Mouse (Mus musculus) urinary bladder, postnatal 14 days (tissue): ENCODE measurements around the gene Slc9a9.
"Not testable (repeated sequence)": the region's sequence is repeated elsewhere in the genome, so short reads cannot be mapped to it uniquely, and the experiment has no call there.

Experiments
- DNase-seq: peaks from one replicate; pipeline ENCODE4 v3.0.0; 2021; ENCODE audit warnings: low spot score

Slc9a9 gene

DNA sequence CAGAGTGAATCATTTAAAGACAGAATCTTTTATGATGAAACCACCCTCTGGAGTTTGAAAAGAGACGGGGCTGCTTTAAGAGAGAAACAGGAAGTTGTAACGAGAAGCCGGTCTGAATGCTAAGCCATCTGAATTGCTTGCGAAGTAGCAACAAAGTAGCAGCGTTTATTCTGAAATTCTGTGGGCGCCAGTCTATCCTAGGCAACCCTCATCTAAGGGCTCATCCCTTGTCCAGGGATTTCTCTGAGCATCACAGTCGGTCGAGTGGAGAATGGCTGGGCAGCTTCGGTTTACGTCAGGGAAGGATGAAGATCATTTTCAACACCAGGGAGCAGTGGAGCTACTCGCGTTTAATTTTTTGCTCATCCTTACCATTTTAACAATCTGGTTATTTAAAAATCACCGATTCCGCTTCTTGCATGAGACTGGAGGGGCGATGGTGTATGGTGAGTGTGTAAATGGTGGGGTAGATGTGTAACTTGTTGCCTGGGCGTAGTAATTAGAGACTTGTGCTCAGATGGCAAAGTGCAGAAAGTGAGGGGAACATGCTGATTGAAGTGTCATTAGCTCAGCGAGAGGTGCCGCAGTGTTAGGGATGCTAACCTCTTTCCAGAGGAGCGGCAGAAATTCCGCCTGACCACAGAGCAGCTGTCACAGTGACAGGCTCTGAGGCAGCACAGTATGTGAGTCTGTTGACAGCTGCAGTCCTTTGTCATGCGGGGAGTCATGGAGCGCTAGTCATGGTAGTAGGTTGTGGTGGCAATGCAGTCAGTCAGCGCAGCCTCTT lies at the start of gene Slc9a9:
TSS of gene Slc9a9 (plus strand) at position 119 of the 787 bp plus-strand sequence.
- DNase-seq: peak; percentile 4

DNA sequence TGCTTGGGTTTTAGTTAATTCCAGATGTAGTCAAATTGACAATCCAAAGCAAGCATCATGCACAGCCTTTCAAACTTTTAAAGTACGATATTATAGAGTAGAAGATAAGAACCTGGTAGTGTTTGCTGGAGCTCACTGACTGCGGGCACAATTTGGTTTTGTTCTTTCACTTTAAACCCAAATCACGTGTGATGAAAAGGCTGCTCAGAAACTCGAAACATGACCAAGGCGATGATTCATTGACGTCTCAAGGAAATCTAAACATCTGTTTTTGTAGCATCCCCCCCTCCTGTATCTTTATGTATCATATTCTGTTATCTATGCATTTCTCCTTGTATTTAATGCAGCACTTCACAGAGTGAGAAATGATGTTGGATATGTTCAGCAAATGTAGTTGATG lies 49.4 kb upstream of the Slc9a9 start:
- DNase-seq: no peak

DNA sequence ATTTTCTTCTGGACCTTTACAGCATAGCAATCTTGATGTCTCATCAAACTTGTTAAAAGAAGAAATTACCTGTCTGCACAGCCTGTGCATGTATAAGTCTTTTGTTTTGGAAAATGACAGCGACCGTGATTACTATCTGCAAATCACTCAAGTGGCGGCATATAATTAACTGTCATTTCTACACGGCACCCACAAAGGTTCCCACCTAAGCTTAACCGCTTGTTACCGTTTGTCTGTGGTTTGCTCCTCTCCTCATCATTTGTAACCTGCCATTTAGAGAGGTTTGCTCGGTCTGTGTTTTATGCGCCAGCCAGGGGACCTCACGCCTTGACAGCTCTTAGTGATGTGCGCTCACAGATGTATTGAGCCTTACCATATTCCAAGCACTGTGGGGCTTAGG lies 48.9 kb upstream of the Slc9a9 start:
- no peak for DNase-seq

DNA sequence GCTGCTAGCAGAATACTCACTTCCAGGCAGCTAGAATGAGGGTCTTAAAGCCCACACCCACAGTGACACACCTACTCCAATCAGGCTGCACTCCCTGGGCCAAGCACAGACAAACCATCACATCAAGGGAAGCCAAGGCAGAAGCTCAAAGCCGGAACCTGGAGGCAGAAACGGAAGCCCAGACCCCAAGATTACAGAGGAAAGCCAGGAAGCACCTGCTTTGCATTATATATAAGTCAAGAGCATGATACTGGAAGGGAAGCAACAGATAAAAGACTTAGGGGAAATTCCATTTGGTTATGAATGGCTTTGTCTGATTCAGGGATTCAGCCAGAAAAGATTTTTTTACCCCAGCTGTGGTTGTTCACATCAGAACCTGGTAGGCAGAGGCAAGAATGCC lies 47.8 kb upstream of the Slc9a9 start:
- no peak for DNase-seq

DNA sequence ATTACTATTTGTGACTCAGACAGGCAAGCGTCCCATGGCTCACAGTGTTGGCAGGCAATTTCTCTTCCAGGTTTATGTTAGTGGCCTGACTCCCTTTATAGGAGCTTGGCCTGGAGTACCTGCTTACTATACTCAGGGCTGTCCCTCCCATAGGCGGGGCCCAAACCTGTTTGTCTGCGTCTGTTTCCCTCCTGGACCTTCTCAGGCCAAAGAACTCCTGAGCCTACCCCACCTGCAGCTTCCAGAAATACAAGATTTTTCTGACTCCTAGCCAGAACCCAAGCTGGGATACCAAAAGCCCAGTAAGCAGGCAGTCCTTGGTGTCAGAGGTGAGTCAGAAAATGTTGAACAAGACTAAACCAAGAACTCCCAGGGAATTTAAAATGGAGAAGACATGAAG lies 43.0 kb upstream of the Slc9a9 start:
- DNase-seq: peak; percentile 40

DNA sequence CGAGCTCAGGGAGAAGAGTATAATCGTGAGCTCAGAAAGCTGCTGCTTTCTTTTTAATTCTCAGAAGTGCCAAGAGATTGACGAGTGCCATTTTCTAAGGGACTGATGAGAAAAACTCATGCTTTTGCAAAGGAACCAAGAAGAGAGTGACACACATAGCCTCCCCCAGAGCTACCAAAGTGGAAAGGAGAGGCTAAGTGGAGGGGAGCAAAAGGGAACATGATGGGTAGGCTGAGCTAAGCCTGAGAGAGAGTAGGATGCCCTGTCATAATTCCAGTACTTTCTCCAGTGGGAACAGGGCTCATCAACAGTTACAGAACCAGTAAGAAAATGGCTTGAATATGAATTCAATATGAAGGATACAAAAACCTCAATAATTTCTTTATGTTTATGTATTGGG lies 40.8 kb upstream of the Slc9a9 start:
- no peak for DNase-seq

DNA sequence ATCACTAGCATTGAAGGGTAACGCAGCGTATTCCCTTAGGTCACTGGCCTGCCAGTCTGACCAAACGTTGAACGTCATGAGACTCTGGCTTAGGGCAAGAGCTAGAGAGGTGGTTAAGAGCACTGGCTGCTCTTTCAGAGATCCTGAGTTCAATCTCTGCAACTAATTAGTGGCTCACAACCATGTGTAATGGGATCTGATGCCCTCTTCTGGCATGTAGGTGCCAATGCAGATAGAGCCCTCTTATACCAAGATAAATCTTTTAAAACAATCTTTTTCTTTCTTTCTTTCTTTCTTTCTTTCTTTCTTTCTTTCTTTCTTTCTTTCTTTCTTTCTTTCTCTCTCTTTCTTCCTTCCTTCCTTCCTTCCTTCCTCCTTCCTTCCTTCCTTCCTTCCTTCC lies 35.4 kb upstream of the Slc9a9 start:
- DNase-seq: not testable (repeated sequence)

DNA sequence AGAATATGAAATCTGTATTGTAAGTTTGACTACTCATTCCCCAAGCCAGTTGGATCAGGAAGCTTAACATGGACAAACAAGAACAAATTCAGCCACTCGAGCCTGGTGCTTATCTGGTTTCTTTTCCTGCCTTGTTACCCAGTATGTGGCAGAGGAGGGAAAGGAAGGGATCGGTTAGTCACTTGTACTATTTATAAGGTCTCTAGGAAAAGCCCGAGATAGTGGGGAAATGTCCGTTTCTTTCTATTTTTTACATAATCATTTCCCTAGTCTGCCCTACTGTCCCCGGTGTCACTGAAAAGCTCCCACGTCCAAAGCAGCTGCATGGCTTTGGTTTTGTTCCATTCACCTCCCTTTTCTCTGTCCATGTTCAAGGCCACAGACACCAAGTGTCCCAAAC lies 24.1 kb upstream of the Slc9a9 start:
- DNase-seq: no peak

DNA sequence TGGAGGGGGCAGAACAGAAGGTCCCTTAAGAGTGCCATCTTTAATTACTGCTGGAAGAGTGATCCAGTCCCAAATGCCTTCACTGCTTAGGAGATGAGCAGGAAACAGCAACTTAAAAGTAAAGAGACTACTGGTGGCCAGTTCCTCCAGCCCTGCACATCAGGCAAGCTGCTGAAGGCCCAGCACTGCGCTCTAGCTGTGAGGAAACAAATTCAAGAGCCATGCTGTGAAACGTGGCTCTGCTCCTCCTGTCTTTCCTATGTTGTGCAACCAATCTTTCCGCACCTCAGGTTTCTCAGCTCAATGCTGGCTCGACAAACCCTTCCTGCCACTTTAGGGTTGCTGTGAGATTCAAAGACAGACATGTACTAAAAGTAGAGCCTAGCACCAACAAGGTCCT lies 22.3 kb upstream of the Slc9a9 start:
- DNase-seq: no peak

DNA sequence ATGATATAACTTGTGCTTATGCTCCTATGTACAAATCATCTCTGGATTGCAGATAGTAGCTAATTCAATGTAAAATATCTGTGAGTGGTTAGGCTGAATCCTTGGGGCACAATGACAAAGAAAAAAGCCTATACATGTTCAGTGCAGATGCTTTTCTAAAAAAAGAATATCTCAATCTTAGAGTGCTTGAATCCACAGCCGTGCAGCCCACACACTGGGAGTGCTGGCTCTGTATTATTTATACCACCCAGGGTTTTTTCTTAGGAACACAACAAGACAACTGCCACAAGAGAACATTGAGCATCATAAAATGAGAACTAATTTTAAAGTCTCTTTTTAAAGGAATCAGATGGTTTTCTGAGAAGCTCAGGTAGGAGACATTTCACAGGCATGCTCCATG lies 19.7 kb upstream of the Slc9a9 start:
- DNase-seq: no peak

DNA sequence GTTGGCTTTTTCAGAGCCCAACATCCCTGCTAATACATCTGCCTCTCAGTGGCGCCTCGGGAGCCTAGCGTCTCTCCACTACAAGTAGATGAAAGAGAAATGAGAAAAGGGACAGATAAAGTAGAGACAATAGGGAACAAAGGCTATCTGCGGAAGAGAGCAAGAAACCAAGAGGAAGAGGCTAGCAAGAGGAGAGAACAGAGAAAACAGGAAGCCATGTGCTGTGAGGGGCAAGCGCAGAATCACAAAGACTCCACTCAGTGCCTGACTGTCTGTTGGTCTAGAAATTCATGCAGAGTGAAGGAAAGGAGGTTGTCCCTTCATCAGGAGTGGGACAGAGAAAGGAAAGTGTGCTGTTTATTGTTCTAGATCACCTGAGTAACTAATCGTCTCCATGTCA lies 16.5 kb upstream of the Slc9a9 start:
- no peak for DNase-seq

DNA sequence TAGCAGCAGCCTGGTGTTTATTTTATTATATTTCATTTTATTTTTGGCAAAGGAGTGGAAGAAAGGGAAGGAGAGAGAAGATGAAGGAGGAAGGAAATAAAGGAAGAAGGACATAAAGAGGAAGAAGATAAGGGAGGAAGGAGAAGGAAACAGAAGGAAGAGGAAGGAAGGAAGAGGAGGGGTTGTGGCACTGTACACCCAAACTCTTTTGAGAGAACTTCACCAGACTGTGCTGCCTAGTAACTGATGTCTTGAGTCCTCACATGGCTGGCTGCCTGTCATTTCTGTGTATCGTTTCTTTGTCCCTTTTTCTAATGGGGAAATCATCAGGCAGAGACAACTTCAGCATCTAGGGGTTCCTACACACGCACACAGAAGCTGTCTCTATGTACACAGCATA lies 15.9 kb upstream of the Slc9a9 start:
- no peak for DNase-seq

DNA sequence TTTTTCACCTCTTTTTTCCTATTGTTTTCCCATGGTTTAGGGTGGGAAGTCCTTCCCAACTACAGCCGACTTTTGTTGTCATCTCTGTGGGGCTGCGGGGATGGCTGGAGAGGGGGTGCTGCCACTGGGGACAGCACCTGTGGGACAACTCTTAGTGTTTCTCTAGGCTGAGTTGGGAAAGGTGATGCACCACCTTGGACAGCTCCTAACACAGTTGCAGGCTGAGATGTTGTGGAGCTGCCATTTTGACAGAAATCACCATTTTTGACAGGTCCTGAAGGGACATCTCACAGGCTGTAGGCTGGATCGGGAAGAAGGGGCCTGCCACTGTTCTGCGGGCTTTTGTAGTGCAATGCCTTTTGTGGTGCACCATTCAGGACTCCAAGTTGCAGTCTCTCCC lies 13.4 kb upstream of the Slc9a9 start:
- no peak for DNase-seq

DNA sequence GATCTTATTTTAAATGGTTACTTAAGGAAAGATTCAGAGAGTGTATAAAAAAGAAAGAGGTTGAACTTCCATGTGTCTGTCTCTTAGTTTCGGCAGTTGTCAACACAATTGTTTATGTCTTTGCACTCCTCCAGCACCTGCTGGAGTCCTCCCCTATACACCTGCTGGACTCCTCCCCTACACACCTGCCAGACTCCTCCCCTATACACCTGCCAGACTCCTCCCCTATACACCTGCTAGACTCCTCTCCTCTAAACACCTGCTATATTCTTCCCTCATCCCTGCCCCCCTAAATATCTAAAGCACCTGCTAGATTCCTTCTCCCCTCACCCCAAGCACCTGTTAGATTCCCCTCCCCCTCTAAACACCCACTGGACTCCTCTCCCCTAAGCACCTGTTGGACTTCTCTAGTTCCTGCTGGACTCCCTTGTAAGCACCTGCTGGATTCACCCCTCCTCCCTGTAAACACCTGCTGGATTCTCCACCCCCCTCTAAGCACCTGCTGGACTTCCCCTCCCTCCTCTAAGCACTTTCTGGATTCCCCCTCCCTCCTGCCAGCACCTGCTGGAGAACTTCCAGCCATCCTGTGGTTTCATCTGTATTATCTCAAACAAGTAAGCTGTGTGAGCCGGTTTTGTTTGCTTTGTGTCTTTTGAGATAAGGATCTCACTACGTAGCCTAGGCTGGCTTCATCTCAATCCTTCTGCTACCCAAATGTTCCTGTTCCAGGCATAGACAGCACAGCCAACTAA lies 10.1 kb upstream of the Slc9a9 start:
- DNase-seq: peak; percentile 44

DNA sequence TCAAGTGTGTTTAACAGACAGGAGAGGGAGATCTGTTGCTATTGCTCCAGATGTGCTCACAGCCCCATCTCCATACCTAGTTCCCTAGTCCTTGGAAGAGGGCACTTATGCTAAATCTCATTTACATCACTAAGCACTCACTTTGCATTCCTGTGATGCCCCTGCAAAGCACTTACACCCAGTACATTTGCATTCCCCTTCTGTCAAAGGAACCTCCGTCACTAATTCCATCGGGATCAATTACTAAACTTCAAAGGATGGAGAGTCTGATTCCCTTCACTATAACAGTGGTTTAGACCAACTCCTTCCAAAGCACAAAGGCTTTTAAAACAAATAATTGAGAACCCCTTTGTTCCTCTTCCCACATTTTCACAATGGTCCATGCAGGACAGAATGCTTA lies 7.9 kb upstream of the Slc9a9 start:
- DNase-seq: no peak

DNA sequence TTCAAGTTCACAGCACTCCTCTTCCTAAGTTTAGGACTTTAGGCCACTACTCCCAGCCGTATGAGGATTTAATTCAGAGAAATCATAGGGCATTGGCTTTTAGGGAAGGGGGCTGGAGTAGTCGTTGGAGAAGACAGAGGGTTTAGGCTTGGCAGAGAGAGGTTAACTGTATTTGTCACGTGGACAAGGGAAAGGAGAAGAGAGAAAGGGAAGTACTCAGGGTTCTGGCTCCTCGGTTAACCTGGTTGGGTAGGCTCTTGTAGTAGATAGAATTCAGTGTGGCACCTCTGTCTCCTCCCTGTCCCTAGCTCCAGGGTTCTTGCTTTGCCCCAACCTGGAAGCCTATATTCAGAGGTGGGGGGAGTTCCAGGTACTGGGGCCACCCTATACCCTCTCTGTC lies 4.5 kb upstream of the Slc9a9 start:
- no peak for DNase-seq

DNA sequence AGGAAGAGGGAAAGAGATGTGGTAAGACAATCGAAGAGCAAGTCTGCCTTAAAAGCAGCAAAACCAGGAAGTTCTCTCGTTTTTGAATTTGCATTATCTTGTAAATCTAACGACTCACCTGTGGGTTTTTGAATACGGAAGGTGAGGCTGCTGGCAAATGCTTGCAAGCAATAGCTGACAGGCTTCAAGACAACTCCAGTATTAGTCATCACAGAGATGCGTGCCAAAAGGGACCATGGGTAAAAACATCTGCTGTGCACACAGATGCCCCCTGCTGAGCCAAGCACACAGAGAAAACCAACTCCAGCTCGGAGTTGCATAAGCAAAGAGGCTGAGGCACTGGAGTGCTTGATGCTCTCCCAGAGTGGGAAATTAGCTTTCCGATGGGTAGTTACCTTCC lies 1.1 kb upstream of the Slc9a9 start:
- peak; percentile 30 for DNase-seq

DNA sequence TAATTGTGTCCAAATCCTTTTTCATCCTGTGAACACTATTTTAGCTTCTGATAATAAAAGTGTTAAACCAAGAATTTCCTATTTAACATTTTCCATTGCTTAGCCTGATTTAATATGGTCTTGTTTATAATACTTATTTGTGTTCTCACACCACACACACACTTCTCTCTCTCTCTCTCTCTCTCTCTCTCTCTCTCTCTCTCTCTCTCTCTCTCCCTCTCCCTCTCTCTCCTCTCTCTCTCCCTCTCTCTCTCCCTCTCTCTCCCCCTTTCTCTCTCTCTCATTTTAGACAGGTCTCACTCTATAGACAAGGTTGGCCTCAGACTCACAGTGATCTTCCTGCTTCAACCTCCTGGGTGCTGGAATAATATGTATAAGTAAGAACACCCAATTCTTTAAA lies 995 bp downstream of the Slc9a9 start:
- no peak for DNase-seq

DNA sequence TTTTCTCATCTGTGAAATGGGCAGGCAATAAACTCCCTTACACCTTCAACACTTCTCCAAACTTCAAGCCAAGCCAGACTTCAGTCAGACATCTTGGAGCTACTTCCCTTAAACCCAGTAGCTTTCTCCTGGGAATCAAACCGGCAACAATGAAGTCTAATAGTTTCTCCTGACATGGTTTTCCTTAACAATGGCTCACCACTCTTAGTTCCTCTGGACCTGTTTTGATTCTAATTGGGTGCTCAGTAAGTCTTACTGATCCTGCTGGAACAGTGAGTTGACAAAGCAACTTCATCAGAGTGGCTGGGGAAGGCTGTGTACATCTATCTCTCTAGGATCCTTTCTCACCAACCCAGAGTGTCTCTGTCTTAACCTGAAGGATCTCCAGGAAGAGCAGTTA lies 5.0 kb downstream of the Slc9a9 start:
- DNase-seq: no peak

DNA sequence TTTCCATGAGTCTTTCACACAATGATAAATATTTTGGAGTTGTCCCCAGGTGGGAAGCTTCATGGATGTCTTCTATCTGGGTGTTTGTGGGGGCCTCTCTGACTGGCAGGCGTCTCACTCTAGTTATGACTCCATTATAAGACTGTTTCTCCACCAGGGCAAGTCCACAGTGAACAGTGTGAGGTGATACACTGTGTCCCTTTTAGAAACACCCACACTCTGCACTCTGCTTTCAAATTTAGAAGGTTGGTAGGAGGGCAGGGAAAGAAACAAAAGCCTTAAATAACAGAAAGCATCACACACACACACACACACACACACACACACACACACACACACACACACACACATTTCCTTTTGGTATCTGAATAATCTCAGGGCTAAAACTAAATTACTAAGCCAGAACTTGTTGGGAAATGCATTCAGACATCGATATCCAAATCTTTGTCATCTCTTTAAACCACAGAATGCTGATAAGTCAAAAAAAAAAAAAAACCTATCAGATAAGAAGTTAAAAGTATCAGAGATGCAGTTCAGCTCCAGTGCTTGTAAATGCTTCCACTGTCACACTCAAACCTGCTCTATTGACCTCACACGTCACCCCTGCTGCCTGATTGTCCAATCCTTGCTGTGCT lies 8.4 kb downstream of the Slc9a9 start:
- peak; percentile 39 for DNase-seq

DNA sequence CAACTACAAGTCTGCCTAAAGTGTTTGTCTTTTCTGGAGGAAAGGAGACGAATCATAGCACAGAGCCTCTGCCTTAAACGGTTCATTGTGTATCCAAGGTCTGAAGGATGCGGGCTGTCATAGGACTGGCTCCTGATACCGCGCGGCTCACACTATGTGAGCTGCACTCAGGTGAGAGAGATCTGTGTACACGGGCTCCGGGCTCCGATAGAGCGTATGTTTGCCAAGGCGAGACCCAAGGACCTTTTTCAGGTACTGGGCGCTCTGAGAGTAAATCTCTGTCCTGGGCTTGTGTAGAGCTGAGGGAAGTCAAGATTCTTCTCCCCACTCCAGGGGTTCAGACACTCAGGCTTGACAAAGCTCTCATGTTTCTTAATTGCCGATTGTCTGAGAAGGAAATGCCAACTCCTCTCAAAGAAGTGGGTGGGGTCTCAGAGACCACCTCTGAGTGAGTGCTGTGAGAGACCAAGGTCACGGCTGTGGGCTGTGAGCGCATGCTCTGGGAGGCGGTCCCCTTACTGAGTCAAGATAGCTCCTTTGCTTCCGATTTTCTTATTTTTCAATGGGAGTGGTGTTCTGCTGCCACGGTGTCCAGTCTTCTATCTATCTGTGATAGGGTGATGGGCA lies 10.9 kb downstream of the Slc9a9 start:
- no peak for DNase-seq

DNA sequence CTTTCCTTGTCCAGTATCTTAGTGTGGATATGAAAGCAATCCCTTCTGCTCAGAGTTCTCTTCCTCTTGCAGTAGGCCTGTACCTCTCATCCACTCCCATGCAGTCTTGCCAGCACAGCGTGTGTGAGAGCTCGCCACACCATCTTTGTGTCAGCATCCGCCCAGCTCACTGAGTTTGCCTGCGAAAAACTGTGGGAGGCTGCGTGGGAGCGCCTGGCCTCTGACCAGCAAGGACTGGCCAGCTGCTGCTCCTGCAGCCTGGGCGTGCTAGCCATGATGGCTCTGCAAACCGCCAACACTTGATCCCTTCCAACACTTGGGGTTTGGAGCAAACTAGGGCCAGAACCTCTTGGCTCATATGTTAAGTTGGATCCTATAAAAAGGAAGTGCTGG lies 11.4 kb downstream of the Slc9a9 start:
- DNase-seq: peak; percentile 53

DNA sequence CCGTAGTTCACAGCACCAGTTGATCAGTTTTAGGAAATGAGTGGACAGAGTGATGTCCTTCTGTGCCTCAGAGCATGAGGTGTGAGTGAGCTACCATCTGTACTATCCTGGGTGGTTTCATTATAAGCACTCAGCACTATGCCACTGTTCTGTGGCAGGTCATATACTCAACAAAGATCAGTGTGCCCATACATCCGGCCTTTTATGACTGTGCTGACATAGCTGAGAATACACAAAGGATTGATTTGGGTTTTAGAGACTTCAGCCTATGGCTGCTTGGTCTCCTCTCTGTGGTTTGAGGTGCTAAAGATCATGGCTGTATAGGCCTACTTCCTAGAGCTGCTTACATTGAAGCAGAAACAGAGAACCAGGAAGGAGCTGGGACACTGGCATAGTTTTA lies 12.6 kb downstream of the Slc9a9 start:
- no peak for DNase-seq
